Mouse (Mus musculus): ENCODE measurements around the gene L3mbtl4. TPM values are rescaled to one million over a fixed set of nuclear protein-coding genes. Genes with fewer than 3 reads are reported as not detected.
A peak's percentile ranks its signal among the peaks of the same experiment; 100 is the strongest.

Gene L3mbtl4
- total RNA-seq, 2 experiments from 2014 or later = 1.6 to 3.6 TPM

DNA sequence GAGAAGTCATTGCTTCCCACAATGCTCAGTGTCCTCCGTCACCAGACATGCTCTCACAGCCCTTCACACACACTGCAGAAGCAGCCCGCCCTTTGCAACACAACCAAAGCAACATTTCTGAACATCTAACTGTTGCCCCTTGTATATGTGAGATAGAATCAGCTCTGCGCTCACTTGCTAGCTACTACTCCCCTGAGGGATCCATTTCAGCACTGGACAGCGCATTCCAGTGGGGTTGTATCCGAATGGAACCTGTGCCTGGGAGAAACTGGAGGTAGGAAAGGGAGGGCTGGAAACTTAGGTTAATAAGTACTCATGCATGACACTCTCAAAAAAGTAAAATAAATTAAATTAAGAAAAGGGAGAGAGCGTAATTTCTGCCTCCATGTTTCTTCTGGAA, 334.1 kb downstream of the L3mbtl4 start:
- DNase-seq (ENCODE audit: low spot score in 2 of 2) = no peak
- intact Hi-C loops (cut with DNase I) = no loop called here

DNA sequence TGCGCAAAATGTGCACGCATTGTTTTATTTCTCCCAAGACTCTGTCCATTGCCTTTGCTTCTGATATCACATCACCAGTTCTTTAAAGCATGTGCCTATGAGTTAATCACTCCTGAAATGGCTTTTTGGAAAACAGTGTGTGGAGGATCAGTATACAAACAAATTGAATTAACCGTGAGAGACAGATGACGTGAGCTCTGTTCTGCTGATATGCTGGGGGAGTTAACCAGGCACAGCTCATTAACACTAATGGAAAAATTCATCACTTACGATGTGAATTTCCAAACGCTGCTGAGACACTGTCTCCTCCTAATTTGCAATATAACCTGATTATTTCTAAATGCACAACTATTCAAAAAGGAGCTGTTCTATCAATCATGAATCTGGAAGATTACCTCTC, 337.6 kb downstream of the L3mbtl4 start:
- intact Hi-C loops (cut with DNase I) = no loop called here
- no peak for DNase-seq (ENCODE audit: low spot score in 2 of 2)

DNA sequence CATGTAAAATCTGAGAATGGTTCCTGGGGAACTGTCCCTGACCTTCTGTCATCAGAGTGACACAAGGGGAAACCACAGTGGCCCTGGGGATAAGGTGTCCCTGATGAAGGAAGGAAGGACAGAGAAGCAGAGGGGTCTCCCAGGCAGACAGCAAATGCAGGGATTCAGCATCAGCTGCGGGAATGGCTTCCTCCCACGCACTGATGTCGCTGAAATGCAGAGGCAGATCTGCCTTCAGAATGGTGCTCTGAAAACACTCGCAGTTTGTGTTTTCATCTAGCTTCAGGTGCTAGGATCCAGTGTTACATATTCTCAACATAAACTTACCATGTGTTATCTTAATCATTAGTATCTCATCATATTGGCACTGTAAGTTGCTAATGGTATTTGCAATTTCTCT, 351.7 kb downstream of the L3mbtl4 start:
- DNase-seq (ENCODE audit: low spot score in 2 of 2) = no peak
- intact Hi-C loops (cut with DNase I) = no loop called here

DNA sequence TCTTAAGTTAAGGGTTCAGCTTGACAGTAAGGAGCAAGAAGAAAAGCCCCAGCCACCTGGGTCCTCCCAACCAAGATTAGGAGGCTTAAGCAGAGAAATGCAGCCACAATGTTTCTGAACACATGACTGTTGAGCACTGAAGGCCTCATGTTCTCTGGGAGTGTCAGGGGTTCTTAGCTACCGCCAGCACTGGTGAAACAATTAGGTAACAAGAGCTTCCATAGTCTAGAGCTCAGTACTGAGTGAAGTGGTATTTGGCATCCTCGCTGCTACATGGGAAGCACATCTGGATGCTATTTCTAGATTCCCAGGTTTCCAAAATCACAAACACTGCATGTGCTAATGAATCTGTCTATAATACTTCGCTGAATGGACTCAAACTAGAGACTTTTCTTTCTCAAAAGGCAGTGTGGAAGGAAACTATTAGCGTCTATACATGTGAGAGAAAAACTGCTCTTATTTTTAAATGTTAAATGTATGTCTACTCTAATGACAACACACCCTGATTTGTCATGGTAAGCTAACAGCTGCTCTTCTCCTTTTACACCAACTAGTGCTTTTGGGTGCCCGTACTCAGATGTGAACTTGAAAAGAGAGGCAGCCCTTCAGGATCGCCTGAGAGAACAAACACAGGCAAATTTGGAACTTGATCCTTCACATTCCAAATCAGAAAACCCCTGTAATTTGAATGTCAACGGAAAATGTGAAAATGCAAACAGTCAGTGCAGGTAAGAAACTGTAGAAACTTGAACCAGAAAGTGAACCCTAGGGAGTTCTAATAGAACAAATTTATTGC, 356.2 kb downstream of the L3mbtl4 start:
- no peak for DNase-seq (ENCODE audit: low spot score in 2 of 2)
- intact Hi-C loops (cut with DNase I) = loop anchor here (5.0 to 10.0 kb wide), 2 partner anchors 207 to 345 kb away; no protein-coding TSS in a partner anchor

DNA sequence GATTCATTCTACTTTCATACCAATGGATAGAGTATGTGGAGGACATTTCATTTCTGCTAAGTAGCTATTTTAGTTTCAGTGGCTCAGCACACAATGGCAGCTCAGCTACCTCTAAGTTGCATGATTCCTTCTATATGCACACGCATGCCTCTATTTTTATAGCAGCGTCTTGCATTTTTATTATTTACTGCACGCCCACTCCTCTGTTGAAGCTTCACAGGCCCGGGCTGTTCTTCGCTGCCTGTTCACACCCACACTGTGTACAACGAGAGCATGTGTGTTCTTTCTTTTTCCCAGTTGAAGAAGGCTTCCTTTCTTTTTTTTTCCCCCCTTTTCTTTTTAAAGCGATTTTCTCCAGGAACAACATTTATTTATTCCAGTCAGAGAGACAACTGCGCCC, 357.8 kb downstream of the L3mbtl4 start:
- DNase-seq (ENCODE audit: low spot score in 2 of 2) = peak; percentile 17 to 36
- intact Hi-C loops (cut with DNase I) = loop anchor here (5.0 to 10.0 kb wide), 2 partner anchors 206 to 347 kb away; no protein-coding TSS in a partner anchor

DNA sequence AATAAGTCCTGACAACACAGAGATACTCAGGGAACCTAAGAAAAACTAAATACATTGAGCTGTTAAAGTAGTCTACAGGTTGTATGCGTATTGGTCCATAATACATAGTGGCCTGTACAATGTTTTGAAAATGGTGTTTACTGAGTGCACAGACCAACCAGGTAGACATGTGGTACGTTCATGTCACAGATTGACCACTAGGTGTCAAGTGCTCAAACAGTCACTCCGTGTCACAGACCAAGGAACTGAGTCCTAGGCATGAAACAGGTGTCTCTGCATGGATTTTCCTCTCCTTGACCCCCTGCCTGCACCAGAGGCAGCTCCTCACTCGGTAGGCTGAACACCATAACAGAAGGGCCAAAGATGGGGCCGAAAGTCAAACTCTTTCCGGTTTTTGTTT, 366.6 kb downstream of the L3mbtl4 start:
- DNase-seq (ENCODE audit: low spot score in 2 of 2) = no peak
- intact Hi-C loops (cut with DNase I) = loop anchor here (10.0 kb wide), 1 partner anchor 115 kb away; no protein-coding TSS in a partner anchor

DNA sequence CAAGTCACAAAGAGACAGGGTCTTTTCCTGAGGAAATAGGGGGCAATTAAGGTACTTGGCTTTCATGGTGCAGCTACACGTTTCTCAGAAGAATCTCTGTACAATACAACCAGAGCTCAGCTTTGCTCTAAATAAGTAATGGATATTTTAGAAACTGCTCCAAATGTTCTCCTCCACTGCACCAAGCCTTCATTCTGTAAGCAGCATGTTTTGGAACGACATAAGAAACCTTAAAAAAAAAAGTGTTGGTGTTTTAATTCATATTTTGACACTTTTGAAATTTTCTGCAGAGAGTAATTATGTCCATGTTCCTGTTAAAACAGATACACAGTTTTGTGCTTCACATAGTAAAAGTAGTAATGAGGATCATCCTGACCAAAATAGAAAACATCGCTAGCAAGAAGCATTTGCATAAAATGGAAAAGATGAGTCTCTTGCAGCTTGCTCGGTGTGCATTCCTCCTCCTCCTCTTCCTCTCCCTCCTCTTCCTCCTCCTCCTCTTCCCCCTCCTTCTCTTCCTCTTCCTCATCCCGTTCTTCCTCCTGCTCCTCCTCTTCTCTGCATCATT, 369.0 kb downstream of the L3mbtl4 start:
- no peak for DNase-seq (ENCODE audit: low spot score in 2 of 2)
- intact Hi-C loops (cut with DNase I) = loop anchor here (10.0 kb wide), 1 partner anchor 112 kb away; no protein-coding TSS in a partner anchor

DNA sequence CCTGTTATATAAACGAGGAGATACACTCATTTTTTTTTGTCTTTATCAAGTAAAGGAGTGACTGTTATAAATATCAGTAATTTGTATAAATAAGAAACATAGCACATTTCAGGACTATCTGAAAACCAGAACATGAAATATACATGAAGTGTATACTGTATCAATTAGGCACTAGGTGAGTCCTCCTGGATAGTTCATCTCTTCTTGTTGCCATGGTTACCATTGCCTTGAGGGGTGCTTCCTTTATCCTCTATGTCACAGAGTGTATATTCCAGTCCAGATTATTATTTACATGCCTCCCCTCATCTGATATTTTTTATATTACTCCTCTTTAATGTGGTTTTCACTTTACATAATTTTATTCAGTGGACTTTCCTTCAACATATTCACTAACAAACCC, 392.9 kb downstream of the L3mbtl4 start:
- DNase-seq (ENCODE audit: low spot score in 2 of 2) = no peak
- intact Hi-C loops (cut with DNase I) = no loop called here

DNA sequence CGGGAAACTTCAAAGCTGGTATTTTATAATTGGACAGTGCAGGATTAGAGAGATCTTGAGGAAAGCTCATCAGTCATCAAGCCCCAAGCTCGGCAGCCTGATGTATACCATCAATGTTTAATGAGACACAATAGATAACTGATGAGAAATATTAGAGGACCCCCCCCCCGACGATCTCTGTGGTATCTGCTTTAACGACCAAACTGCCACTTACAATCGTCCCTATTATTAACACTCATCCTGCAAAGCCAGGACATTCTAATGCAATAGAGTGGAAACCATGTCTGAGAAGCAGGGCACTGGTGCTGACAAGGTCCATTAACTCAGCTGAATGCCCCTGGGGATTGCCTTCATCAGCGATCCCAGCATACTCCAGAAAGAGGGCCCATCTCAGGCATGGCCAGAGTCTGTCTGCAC, 398.5 kb downstream of the L3mbtl4 start:
- no peak for DNase-seq (ENCODE audit: low spot score in 2 of 2)
- intact Hi-C loops (cut with DNase I) = no loop called here

DNA sequence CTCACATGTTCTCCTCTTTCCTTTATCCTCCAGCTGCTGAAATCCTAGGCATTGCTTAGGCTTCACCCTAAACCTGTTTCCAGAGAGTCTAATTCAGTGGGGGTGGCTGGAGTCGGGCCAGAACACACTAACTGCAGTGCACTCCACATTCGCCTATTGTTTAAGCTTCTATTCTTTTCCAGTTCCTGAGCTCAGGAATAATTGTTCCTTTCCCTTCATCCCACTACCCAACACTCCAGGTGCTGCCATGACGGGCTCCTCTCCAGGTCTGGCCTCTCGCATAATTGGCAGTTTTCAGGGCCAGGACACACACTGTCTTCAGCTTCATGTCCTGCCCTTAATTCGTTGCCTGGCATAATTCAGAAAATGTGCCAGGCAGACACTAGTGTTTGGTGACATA, 437.1 kb downstream of the L3mbtl4 start:
- intact Hi-C loops (cut with DNase I) = no loop called here
- DNase-seq (ENCODE audit: low spot score in 2 of 2) = peak in 1 of 2 experiments; percentile 6

DNA sequence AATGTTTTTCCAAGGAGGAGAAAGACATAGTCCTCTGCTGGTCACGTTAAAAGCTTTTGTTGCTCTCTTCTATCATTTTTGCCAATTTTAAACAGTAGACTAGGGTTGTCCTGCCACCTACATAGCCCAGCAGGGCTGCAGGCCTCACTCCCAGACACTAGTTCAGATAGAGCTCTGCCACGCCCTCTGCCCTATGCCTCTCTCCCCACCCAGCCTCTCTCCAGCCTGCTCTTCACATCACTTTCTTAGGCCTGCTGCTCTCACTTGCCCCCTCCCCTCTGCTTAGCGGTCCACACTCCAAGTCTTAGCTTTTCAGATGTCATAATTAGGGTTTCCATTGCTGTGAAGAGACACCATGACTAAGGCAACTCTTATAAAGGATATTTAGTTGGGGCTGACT, 437.8 kb downstream of the L3mbtl4 start:
- no peak for DNase-seq (ENCODE audit: low spot score in 2 of 2)
- intact Hi-C loops (cut with DNase I) = no loop called here

DNA sequence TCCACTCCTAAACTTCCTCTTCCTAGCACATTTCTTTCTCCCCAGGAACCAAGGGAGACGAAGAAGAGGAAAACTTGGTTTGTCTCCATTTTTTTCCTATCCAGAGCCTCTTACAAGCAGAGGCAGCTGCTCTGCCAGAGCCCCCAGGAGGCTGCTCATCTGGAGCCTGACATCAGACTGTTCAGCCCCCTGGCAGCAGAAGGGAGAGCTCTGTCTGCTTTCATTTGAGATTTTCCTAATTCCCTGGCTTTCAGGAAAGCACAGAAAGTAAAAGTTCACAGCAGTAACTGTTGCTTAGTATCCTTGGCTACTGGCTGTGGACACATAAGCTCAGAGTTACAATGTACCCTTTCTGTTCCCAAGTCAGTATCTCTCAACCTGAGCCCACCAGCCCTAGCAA, 474.7 kb downstream of the L3mbtl4 start:
- intact Hi-C loops (cut with DNase I) = no loop called here
- no peak for DNase-seq (ENCODE audit: low spot score in 2 of 2)

DNA sequence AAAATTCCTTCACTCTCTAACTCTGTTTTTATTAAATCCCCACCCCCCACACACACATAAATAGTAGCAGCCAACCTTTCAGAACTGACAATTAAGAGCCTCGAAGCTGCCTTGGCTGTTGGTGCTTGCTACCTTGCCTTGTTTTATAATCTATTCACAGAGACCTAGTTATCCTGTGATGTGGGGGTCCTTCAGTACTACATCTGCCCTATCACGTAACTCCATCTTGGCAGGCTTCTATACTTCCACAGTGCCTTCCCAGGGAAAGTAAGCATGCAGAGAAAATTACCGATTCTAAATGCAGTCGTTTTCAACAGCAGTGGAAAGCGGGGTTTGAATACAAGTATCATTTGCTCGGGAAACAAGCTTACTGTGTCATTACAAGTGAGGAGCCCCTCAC, 476.9 kb downstream of the L3mbtl4 start:
- intact Hi-C loops (cut with DNase I) = loop anchor here (10.0 kb wide), 1 partner anchor 106 kb away; no protein-coding TSS in a partner anchor
- DNase-seq (ENCODE audit: low spot score in 2 of 2) = no peak

DNA sequence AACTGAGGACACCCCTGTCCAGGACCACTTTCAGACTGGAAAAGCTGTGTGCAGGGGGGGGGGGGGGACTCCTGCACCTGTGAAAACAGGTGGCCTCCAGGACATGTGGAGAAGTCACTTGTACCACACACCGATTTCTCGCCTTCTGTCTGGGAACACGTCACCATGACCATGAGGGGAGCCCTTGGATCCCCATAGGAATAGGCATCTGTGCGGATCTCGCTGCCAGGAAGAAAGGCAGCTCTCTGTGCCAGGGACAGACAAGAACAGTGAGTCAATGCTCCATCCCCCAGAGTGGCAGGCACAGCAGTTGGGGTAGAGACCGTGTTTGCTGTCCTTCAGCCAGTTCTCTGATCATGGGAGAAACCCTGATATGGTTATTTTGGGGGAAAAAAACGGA, 479.5 kb downstream of the L3mbtl4 start:
- DNase-seq (ENCODE audit: low spot score in 2 of 2) = peak; percentile 36 to 64
- intact Hi-C loops (cut with DNase I) = loop anchor here (10.0 kb wide), 1 partner anchor 108 kb away; no protein-coding TSS in a partner anchor

DNA sequence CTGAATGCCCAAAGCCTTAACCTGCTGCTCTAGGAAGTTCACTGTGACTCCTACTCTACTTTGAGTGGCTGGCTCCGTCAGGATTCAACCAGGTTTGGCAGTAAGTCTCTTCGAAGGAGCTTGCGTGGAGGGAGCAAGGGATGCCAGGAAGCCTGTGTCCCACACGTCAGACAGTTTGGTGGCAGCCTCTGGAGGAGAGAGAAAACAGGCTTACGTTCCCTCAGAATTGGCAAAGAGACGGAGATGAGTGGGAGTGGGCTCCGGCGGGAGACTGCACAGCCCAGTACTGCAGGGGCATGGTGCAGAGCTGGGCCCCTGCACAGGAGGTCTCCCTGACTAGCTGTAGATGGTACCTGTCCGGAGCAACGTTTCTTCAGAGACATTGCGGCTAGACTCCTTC, 481.2 kb downstream of the L3mbtl4 start:
- DNase-seq (ENCODE audit: low spot score in 2 of 2) = peak; percentile 36 to 60
- intact Hi-C loops (cut with DNase I) = loop anchor here (5.0 to 10.0 kb wide), 2 partner anchors 83 to 110 kb away; no protein-coding TSS in a partner anchor

DNA sequence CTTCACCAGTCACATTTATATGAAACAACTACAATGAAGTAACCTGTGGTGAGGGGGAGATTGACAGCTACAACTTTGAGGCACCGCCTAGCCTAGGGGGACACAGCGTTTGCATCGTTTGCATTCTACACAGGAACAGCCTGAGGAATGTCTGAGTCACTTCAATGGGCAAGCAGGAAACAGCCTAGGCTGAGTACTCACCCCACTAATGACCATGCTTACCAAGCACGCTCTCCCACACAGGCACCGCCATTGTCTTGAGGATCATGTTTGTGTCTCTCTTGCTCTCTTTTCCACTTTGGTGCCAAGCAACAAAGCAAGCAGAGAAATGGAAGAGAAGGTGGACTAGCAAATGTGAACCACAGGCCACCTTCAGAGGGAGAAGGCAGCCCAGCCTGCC, 484.8 kb downstream of the L3mbtl4 start:
- peak; percentile 26 to 47 for DNase-seq (ENCODE audit: low spot score in 2 of 2)
- intact Hi-C loops (cut with DNase I) = loop anchor here (5.0 to 10.0 kb wide), 2 partner anchors 79 to 114 kb away; no protein-coding TSS in a partner anchor

DNA sequence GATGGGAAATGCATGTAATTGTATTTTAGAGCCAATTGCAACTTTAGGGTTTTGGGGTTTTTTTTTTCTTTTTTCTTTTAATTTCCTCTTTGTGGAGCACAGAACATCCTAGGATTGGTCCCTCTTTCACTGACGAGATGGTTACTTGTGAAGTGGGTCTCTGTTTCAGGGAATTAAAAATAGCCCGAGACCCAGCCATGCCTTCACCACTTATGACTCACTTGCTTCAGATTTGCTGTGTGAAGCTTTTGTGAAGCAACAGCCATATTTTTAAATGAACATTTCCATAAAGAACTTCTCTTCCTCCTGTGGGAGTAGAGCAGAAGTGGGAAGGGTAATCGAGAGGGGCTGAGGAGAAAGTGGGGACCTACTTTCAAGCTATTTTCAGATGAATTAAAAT, 485.3 kb downstream of the L3mbtl4 start:
- intact Hi-C loops (cut with DNase I) = loop anchor here (5.0 to 10.0 kb wide), 2 partner anchors 78 to 114 kb away; no protein-coding TSS in a partner anchor
- DNase-seq (ENCODE audit: low spot score in 2 of 2) = peak in 1 of 2 experiments; percentile 16

DNA sequence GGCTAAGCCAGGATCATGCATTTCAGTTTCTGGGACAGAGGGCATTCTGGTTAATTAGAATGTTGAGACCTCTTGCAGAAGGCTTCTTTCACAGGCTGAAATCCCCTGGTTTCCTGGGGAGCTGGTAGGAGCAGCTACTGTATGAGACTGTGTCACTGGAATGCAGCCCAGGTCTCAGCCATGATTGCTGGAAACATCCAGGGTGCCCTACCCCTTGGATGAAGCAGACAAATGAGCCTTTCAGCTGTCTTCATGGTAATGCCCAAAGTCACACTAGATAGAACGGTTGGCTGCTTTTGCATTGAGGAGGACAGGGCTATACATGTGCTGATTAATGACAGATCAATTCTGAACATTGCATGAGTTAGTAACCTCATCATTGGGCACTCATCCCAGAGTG, 486.4 kb downstream of the L3mbtl4 start:
- DNase-seq (ENCODE audit: low spot score in 2 of 2) = no peak
- intact Hi-C loops (cut with DNase I) = loop anchor here (5.0 to 10.0 kb wide), 2 partner anchors 77 to 115 kb away; no protein-coding TSS in a partner anchor

DNA sequence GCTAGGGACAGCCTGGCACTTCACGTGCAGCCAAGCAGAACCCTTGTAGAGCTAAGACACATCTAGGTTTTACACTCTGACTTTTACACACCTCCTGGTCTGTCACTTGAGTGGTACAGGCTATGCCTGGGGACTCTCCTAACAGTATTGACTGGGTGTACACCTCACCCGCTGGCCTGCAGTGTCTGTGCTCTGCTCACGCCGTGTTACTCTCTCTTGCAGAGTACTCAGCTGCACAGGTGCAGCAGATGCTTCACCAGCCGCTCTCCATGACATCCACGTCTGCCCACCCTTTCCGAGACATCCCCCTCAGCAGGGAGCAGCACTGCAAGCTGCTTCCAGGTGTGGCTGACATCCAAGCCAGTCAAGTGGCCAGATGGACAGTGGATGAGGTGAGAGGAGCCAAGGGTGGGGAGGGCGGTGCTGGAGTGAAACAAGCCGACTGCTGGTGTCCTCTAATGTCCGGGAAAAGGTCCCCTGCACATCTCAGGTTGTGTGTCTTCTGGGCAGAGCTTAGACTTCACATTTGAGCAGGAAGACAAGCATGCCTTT, 490.8 kb downstream of the L3mbtl4 start:
- no peak for DNase-seq (ENCODE audit: low spot score in 2 of 2)
- intact Hi-C loops (cut with DNase I) = no loop called here

DNA sequence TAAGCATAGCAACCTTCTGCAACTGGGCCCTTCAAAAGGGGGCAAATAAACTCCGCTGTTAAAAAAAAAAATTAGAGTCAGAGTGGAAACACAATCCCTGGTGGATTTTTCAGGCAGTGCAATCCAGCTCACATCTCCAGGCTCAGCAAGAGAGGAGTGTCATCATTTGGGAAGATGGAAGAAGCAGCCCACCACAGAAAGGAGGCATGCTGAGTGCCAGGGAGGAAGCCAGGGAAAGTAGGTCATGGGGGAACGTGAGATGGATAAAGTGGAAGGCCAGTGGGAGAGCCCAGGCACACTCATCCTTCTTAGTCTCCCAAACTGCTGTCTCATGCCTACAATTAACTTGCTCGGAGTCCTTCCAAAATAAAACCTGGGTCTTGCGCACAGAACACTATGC, 496.0 kb downstream of the L3mbtl4 start:
- intact Hi-C loops (cut with DNase I) = no loop called here
- no peak for DNase-seq (ENCODE audit: low spot score in 2 of 2)
